Mouse (Mus musculus) mouse embryonic stem cell (cell line): ENCODE data around the gene Olfr1448.
"Not testable (repeated sequence)": the region's sequence is repeated elsewhere in the genome, so short reads cannot be mapped to it uniquely, and the experiment has no call there.

Source experiments
- in situ Hi-C, 2 experiments: fragments of 300-500 bp; cut with MboI; formaldehyde crosslinking; loops; 1 replicate in 1 of 2; 3 replicates in 1 of 2; pipeline ENCODE4 v1.14.3; 2019 to 2020; ENCODE audit warnings: low sequenced_read_pairs in 2 of 2, low pct_unique_long_range_greater_than_20kb in 1 of 2, mixed read lengths in 1 of 2; ENCODE audit not compliant: unreplicated experiment in 1 of 2

Olfr1448 gene

GRCm38 (mm10) chr19:12924319-12924718 lies at the start of gene Olfr1448:
Olfr1448 (minus strand) TSS chr19:12924419.
- in situ Hi-C loops, result no loop called here

- in situ Hi-C loops, result not testable (repeated sequence)
Observed at GRCm38 (mm10) chr19:12970082-12970481, 45.9 kb upstream of the Olfr1448 start.

GRCm38 (mm10) chr19:12949958-12950357 lies 25.7 kb upstream of the Olfr1448 start, which contains the start of gene Olfr1450:
Olfr1450 (plus strand) TSS chr19:12950258.
- in situ Hi-C loops, result no loop called here

- in situ Hi-C loops, result no loop called here
Observed at GRCm38 (mm10) chr19:12930540-12930939, 6.3 kb upstream of the Olfr1448 start, which contains the start of gene Olfr1449. Olfr1449 (plus strand) TSS chr19:12930840.

GRCm38 (mm10) chr19:12903643-12904042 lies 20.6 kb downstream of the Olfr1448 start, which contains the start of gene Olfr1447:
Olfr1447 (minus strand) TSS chr19:12903743.
- in situ Hi-C loops, result no loop called here

- in situ Hi-C loops, result no loop called here
Observed at GRCm38 (mm10) chr19:12893424-12893823, 30.8 kb downstream of the Olfr1448 start, which contains the start of gene Olfr1446. Olfr1446 (minus strand) TSS chr19:12893524.

GRCm38 (mm10) chr19:12883555-12883954 lies 40.7 kb downstream of the Olfr1448 start, which contains the start of gene Olfr1445:
Olfr1445 (plus strand) TSS chr19:12883855.
- in situ Hi-C loops, result no loop called here
